Mouse (Mus musculus): ENCODE data around the gene Pgs1.
A peak's percentile ranks its signal among the peaks of the same experiment; 100 is the strongest.

Gene Pgs1

GRCm38 (mm10) chr11:117998356-117998755 lies 12.3 kb downstream of the Pgs1 start:
- peaks cover 88% of the 10 kb centered on the region for H3K36me3 ChIP-seq (ENCODE audit: insufficient read depth, low read length)
- no peaks in the 10 kb centered on the region for H3K27me3 ChIP-seq (ENCODE audit: insufficient read depth, low read length)
- H3K4me3 ChIP-seq (replicated peaks; ENCODE audit: low read length), result no peak overlapping the region
- H3K4me1 ChIP-seq (replicated peaks; ENCODE audit: low read depth, low read length), result peaks cover 96% of the 10 kb centered on the region
- TF ChIP-seq CTCF (conservative IDR thresholded peaks at IDR 0.05; ENCODE audit: low read length), result no peak
- TF ChIP-seq POU5F1 (IDR thresholded peaks at IDR 0.05; ENCODE audit: borderline replicate concordance, low read length), result no peak
- TF ChIP-seq NANOG (IDR thresholded peaks at IDR 0.05; ENCODE audit: borderline replicate concordance, low read length), result no peak
- H3K9me3 ChIP-seq (ENCODE audit: low read length), result no peaks in the 10 kb centered on the region

GRCm38 (mm10) chr11:117999260-117999934 lies 13.3 kb downstream of the Pgs1 start:
- H3K27me3 ChIP-seq (ENCODE audit: insufficient read depth, low read length), result no peaks in the 10 kb centered on the region
- peaks cover 91% of the 10 kb centered on the region for H3K36me3 ChIP-seq (ENCODE audit: insufficient read depth, low read length)
- H3K4me3 ChIP-seq (replicated peaks; ENCODE audit: low read length), result no peak overlapping the region
- no peaks in the 10 kb centered on the region for H3K9me3 ChIP-seq (ENCODE audit: low read length)
- peaks cover 96% of the 10 kb centered on the region for H3K4me1 ChIP-seq (replicated peaks; ENCODE audit: low read depth, low read length)
- TF ChIP-seq CTCF (conservative IDR thresholded peaks at IDR 0.05; ENCODE audit: low read length) (no peak), POU5F1 (IDR thresholded peaks at IDR 0.05; ENCODE audit: borderline replicate concordance, low read length) (no peak), NANOG (IDR thresholded peaks at IDR 0.05; ENCODE audit: borderline replicate concordance, low read length) (no peak)

GRCm38 (mm10) chr11:118000083-118000482 lies 14.0 kb downstream of the Pgs1 start:
- H3K27me3 ChIP-seq (ENCODE audit: insufficient read depth, low read length), result no peaks in the 10 kb centered on the region
- no peak overlapping the region for H3K4me3 ChIP-seq (replicated peaks; ENCODE audit: low read length)
- no peaks in the 10 kb centered on the region for H3K9me3 ChIP-seq (ENCODE audit: low read length)
- H3K4me1 ChIP-seq (replicated peaks; ENCODE audit: low read depth, low read length), result peaks cover 96% of the 10 kb centered on the region
- TF ChIP-seq POU5F1 (IDR thresholded peaks at IDR 0.05; ENCODE audit: borderline replicate concordance, low read length) (no peak), CTCF (conservative IDR thresholded peaks at IDR 0.05; ENCODE audit: low read length) (no peak), NANOG (IDR thresholded peaks at IDR 0.05; ENCODE audit: borderline replicate concordance, low read length) (no peak)
- H3K36me3 ChIP-seq (ENCODE audit: insufficient read depth, low read length), result peaks cover 91% of the 10 kb centered on the region

- Histone ChIP-seq H3K4me1 (replicated peaks; ENCODE audit: low read depth, low read length) (peaks cover 96% of the 10 kb centered on the region), H3K27me3 (ENCODE audit: insufficient read depth, low read length) (no peaks in the 10 kb centered on the region), H3K4me3 (replicated peaks; ENCODE audit: low read length) (no peak overlapping the region), H3K9me3 (ENCODE audit: low read length) (no peaks in the 10 kb centered on the region), H3K36me3 (ENCODE audit: insufficient read depth, low read length) (peaks cover 92% of the 10 kb centered on the region)
- no peak for TF ChIP-seq NANOG (IDR thresholded peaks at IDR 0.05; ENCODE audit: borderline replicate concordance, low read length)
- TF ChIP-seq POU5F1 (IDR thresholded peaks at IDR 0.05; ENCODE audit: borderline replicate concordance, low read length), result no peak
- TF ChIP-seq CTCF (conservative IDR thresholded peaks at IDR 0.05; ENCODE audit: low read length), result no peak
Measured at GRCm38 (mm10) chr11:118000565-118001215, 14.6 kb downstream of the Pgs1 start.

GRCm38 (mm10) chr11:118003176-118003575 lies 17.1 kb downstream of the Pgs1 start:
- Histone ChIP-seq H3K4me3 (replicated peaks; ENCODE audit: low read length) (no peak overlapping the region), H3K4me1 (replicated peaks; ENCODE audit: low read depth, low read length) (peaks cover 97% of the 10 kb centered on the region), H3K9me3 (ENCODE audit: low read length) (no peaks in the 10 kb centered on the region), H3K36me3 (ENCODE audit: insufficient read depth, low read length) (peaks cover 89% of the 10 kb centered on the region), H3K27me3 (ENCODE audit: insufficient read depth, low read length) (no peaks in the 10 kb centered on the region)
- TF ChIP-seq CTCF (conservative IDR thresholded peaks at IDR 0.05; ENCODE audit: low read length) (no peak), POU5F1 (IDR thresholded peaks at IDR 0.05; ENCODE audit: borderline replicate concordance, low read length) (no peak), NANOG (IDR thresholded peaks at IDR 0.05; ENCODE audit: borderline replicate concordance, low read length) (no peak)

GRCm38 (mm10) chr11:118003718-118004117 lies 17.6 kb downstream of the Pgs1 start:
- TF ChIP-seq CTCF (conservative IDR thresholded peaks at IDR 0.05; ENCODE audit: low read length), result no peak
- TF ChIP-seq POU5F1 (IDR thresholded peaks at IDR 0.05; ENCODE audit: borderline replicate concordance, low read length), result no peak
- no peak for TF ChIP-seq NANOG (IDR thresholded peaks at IDR 0.05; ENCODE audit: borderline replicate concordance, low read length)
- Histone ChIP-seq H3K36me3 (ENCODE audit: insufficient read depth, low read length) (peaks cover 88% of the 10 kb centered on the region), H3K4me1 (replicated peaks; ENCODE audit: low read depth, low read length) (peaks cover 97% of the 10 kb centered on the region), H3K4me3 (replicated peaks; ENCODE audit: low read length) (no peak overlapping the region), H3K27me3 (ENCODE audit: insufficient read depth, low read length) (no peaks in the 10 kb centered on the region), H3K9me3 (ENCODE audit: low read length) (no peaks in the 10 kb centered on the region)

- TF ChIP-seq POU5F1 (IDR thresholded peaks at IDR 0.05; ENCODE audit: borderline replicate concordance, low read length) (no peak), NANOG (IDR thresholded peaks at IDR 0.05; ENCODE audit: borderline replicate concordance, low read length) (no peak), CTCF (conservative IDR thresholded peaks at IDR 0.05; ENCODE audit: low read length) (no peak)
- H3K27me3 ChIP-seq (ENCODE audit: insufficient read depth, low read length), result no peaks in the 10 kb centered on the region
Measured at GRCm38 (mm10) chr11:118004217-118004616, 18.1 kb downstream of the Pgs1 start.

GRCm38 (mm10) chr11:118007460-118008143 lies 21.5 kb downstream of the Pgs1 start:
- no peak for TF ChIP-seq NANOG (IDR thresholded peaks at IDR 0.05; ENCODE audit: borderline replicate concordance, low read length)
- TF ChIP-seq CTCF (conservative IDR thresholded peaks at IDR 0.05; ENCODE audit: low read length), result no peak
- TF ChIP-seq POU5F1 (IDR thresholded peaks at IDR 0.05; ENCODE audit: borderline replicate concordance, low read length), result no peak
- no peaks in the 10 kb centered on the region for H3K27me3 ChIP-seq (ENCODE audit: insufficient read depth, low read length)
- H3K4me3 ChIP-seq (replicated peaks; ENCODE audit: low read length), result peak overlapping the region; percentile 71

More at GRCm38 (mm10) chr11:118004217-118004616, 18.1 kb downstream of the Pgs1 start:
- peaks cover 88% of the 10 kb centered on the region for H3K36me3 ChIP-seq (ENCODE audit: insufficient read depth, low read length)
- no peaks in the 10 kb centered on the region for H3K9me3 ChIP-seq (ENCODE audit: low read length)
- peaks cover 97% of the 10 kb centered on the region for H3K4me1 ChIP-seq (replicated peaks; ENCODE audit: low read depth, low read length)
- H3K4me3 ChIP-seq (replicated peaks; ENCODE audit: low read length), result 0 out of 2 replicates have a peak overlapping the region, but pooled peaks have one; percentile 71

More at GRCm38 (mm10) chr11:118007460-118008143, 21.5 kb downstream of the Pgs1 start:
- Histone ChIP-seq H3K4me1 (replicated peaks; ENCODE audit: low read depth, low read length) (peaks cover 98% of the 10 kb centered on the region), H3K9me3 (ENCODE audit: low read length) (no peaks in the 10 kb centered on the region), H3K36me3 (ENCODE audit: insufficient read depth, low read length) (peaks cover 85% of the 10 kb centered on the region)

Data from E14TG2a.4 (cell line).